Mouse (Mus musculus) cerebellum, adult 8-10 months (tissue): Measurements from ENCODE around the gene Bpifb5.
"Not testable (repeated sequence)": the region's sequence is repeated elsewhere in the genome, so short reads cannot be mapped to it uniquely, and the experiment has no call there.

Source experiments
- DNase-seq: peaks from one replicate; pipeline ENCODE4 v3.0.0; 2022

The Bpifb5 gene

DNA sequence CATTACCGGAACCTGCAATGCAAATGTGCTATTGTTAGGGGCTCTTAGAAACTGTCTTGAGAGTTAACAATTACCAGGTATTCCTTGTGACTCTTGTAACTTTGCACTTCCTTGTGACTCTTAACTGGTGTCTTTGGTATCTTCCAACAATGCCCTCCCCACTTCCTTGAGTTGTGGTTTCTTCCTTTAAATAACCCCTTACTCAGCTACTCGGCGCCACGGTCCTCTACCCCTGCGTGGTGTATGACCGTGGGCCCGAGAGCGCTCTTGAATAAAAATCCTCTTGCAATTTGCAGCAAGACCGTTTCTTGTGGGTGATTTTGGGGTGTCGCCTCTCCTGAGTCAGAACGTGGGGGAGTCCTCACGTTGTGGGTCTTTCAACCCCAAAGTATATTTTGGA, 19.2 kb downstream of the Bpifb5 start:
- not testable (repeated sequence) for DNase-seq

DNA sequence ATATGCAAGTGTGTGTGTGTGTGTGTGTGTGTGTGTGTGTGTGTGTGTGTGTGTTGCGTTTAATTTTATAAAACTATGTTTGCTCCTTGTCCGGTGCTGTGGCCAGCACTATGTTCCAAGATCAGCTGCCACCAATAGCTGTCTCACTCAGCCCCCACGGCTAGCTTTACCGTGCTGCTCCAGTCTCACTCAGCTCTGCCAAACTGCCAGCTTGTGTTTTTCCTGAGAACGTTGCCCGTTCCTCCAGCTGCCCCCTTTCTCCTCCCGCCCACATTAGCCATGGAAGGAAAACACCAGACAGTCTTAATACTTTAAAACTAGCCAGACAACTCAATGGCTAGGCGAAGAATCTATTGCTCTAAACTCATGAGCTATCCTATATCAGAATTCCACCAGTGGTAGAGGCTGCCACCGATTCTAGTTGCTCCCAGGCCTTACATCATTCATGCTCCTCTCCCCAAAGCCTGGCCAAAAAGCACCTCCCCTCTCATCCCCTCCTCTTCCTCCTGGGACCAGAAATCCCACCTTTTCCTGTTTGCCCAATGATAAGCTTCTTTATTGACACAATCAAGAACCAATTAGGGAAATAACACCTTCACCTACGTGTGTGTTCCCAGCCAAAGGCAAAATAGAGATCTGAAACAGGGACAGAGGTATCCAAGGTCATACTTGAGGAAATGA, 20.0 kb downstream of the Bpifb5 start:
- no peak for DNase-seq

DNA sequence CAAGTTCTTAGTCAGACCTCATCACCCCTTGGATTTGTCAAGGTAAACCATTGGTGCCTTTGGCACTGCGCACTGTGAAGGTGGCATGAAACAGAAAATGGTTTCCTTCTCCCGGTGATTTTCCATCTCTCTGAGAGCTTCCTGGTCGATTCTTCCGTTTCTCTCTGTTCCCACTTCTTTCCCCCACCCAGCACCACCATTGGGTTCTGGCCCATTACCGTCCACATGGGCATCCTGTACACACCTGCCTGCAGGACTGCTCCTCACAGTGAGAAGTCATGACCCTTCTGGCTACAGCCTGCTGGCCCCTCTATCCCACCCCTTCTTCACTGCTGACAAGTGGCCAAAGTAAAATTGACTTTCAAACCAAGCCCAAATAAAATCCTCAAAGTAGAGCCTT, 21.8 kb downstream of the Bpifb5 start:
- no peak for DNase-seq

DNA sequence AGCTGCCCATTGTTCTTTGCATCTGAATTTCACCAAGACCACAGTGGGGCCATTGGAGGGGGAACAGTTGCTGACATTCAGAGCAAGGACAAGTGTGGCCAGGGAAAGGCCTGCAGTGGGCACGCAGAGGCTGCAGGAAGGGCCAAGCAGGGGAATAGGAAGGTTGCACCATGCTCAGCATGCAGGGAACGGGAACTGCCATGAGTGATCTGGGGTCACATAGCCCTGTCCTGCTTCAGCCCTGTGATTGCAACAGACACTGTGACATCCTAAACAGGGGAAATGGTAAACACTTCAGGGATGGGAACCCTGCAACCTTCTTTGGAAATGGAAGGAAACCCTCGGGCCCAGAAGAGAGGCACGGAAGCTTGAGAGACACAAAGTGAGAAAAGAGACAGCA, 31.7 kb downstream of the Bpifb5 start:
- not testable (repeated sequence) for DNase-seq

DNA sequence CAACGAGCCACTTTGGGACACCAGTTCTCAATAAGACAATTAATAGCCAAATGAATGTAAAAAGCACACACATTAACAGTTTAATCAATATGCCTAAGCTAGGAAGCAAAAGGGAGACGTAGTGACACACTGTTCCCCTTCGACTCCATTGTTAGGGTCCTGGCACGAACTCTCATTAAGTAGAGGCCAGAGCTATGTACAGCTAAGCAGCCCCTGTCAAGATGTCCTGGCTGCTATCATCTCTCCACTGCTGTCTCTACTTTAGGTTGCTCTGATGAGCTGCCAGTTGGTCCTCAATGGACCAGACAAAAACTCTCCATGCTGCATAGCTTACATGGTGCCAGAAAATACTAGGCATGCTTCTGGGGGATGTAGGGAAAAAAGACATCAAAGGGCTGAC, 32.2 kb downstream of the Bpifb5 start:
- DNase-seq: no peak

DNA sequence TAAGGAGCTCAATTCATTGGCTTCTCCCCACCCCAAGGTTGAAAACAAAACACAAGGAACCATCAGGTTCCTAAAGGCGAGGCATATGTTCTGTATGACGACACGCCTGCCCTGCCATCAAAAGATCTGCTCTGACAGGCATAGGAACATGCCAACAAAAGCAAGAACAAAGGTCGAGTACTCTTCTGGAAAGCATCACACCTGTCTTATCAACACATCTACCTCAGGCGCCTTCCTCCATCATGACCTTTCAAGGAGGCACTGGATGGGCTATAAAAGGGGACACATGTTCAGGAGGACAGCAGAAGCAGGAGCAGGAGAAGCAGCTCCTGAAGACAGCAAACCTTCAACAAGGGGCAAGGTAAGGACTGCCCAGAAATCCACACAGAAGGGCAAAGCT, 34.0 kb downstream of the Bpifb5 start, which contains the start of gene Bpifb9a:
Gene Bpifb9a (plus strand): TSS at position 301 of the 400 bp plus-strand sequence.
- not testable (repeated sequence) for DNase-seq

DNA sequence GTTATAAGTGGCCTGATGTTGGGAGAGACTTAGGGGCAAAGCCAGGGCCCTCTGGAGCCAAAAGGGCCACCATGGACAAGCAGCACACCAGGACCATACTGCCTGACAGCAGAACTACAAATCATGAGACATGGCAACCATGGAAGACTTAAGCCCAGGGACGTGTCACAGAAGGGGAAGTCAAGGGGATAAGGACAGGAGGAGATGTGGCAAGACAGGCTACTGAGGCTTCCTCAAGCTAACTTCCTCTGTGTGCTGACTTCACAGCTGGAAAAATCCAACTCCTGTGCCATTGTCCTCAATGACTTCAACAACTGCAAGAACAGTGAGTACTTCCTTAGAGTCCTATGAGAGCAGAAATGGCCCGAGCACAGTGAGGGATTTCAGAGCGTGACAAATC, 40.9 kb downstream of the Bpifb5 start:
- DNase-seq: not testable (repeated sequence)
